Mouse (Mus musculus) gastrocnemius, postnatal 4 days (tissue): ENCODE measurements around the gene Rnf19b. TPM values are rescaled to one million over a fixed set of nuclear protein-coding genes. Genes with fewer than 3 reads are reported as not detected.

Experiments
- DNase-seq, 2 experiments: peaks; one replicate each; pipeline ENCODE4 v3.0.0; 2021 to 2022; ENCODE audit warnings: low spot score in 2 of 2, mixed read lengths in 2 of 2
- total RNA-seq, 2 experiments: library from RNA; stranded (reverse); gene quantifications; 2 replicates each; pipeline ENCODE4 v1.2.3; 2021

Rnf19b gene
- total RNA-seq, 2 experiments from 2014 or later: 16.0 to 18.0 TPM

- peak; percentile 58 to 82 for DNase-seq
Observed at GRCm38 (mm10) chr4:129113083-129113988, 55.3 kb downstream of the Rnf19b start.

DNA sequence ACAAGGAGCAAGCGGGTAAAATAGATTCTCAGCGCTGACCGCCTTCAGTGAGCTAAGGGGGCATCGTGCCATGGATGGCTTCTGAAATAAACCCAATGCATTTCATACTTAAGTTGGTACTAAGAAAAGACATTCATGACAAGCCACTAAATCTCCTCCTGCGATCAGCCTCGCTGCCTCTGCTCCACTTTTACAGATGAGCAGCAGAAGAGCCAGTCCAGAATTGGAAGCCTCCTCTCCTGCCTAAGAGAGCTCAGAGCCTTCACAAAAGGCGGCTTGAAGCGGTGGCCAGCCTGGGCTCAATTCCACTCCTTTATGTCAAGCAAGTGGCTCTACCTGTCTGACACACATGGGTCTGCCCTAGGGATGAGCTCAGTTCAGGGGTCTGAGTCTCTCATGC is 58.6 kb downstream of the Rnf19b start:
- DNase-seq: no peak

GRCm38 (mm10) chr4:129117720-129118510 is 59.8 kb downstream of the Rnf19b start:
- no peak for DNase-seq

- DNase-seq: no peak
Observed at GRCm38 (mm10) chr4:129119708-129120107, 61.6 kb downstream of the Rnf19b start.

- DNase-seq: peak; percentile 72 to 73
Observed at GRCm38 (mm10) chr4:129120520-129121445, 62.7 kb downstream of the Rnf19b start.

DNA sequence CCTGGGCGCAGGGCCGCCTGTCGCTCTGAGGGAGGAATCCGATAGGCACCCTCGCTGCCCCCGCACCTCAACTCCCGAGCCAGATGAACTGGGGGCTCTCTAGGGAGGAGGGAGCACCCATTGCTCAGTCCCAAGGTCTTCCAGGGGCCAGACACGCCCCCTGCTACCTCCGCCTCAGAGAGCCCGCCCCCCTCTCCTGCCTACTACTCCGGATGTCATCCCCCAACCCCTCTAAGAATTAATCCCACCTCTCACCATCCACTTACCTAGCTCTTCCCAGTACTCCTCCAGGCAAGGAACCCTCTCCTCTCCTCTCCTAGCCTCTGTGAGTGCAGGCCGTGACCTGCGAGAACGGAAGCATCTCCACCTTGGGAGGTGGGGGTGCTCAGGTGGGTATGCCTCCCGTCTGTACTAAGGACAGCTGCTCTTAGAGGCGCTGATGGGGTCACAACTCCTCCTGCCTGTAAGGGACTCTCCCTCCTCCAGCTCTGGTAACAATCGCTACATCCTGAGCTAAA is 63.6 kb downstream of the Rnf19b start, which contains the start of gene Hpca:
TSS of gene Hpca (minus strand) at position 468 of the 518 bp plus-strand sequence.
- no peak for DNase-seq

- DNase-seq: no peak
Observed at GRCm38 (mm10) chr4:129122107-129122506, 64.0 kb downstream of the Rnf19b start.

DNA sequence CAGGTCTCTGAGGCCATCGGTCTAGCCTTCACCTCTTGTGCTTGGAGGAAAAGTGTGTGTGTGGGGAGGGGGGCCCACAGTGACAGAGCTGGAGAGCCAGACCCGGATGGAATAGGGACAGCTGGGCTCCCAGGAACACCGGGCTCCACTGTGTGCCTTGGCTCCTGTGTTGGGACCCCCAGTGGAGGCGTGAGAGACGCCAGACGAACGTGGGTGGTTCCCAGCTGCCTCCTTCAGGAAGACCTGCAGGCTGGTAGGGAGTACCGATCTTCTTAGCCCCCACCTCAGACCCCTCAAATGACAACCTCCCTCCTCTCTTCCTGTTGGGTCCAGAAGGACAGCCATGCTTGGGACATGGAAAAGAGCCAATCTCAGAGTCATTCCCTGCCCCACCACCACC is 64.6 kb downstream of the Rnf19b start:
- DNase-seq: no peak

- DNase-seq: no peak
Observed at GRCm38 (mm10) chr4:129124652-129125146, 66.6 kb downstream of the Rnf19b start.

DNA sequence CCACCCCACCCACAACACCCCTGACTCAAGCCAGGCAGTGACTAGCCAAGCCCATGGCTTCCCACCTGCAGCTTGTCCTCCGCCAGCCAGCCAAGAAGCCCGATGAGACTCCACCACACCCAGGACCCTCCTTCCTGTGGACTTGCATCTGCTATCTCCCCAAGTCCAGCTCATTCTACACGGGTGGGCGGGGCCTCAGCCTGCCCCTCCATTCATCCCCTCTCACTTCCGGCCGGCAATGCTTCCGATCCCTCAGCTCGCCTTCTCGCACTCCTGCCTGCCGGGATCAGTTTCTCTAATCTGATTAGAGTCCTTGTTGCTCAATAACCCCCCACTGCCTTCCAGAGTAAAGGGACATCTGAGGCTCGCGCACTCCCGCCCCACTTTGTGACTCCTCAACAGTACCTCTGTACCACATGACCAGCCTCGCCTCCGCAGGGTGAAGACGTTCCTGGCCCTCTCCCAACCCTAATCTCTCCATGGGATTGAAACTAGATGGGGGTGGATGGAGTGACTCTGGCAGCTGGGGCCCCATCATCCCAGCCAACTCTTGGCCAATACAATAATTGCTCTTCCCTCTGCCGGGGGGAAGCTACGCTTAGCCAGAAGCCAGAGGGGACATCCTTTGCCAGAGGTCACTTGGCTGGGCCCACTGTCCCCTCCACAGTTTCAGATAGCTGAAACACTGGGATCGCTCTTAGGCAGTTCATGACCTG is 67.8 kb downstream of the Rnf19b start:
- DNase-seq: no peak

DNA sequence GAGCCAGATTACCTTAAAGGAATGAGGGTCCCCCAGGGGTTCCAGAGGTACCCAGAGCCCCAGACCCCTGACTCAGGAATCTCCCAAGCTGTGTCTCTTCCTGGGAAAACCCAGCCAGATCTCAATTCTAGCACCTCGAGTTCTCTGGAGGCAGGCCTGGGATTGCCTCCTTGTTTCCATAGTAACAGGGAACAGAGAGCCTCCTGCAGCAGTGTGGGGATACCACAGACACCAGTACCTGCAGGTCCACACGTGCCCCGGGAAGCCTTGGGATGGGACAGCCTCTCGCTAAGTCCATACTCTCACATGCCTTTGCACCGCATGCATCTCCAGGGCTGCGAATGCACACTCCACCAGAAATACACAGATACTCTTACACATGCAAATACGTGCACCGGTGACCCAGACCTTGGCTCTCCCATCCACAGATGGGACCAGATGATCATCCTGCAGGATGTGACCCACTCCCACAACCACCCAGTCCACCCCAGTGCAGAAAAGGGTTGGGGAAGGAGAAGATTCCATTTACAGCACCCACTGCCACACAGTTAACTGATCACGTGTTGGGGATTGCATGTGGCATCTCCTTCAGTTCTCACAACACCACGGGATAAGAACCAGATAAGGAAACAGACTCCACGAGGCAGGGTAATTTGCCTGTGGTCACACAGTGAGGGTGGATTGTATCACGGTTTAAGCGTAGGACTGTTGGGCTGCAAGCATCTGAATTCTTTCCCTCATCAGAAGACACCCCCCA is 70.7 kb downstream of the Rnf19b start:
- DNase-seq: no peak

DNA sequence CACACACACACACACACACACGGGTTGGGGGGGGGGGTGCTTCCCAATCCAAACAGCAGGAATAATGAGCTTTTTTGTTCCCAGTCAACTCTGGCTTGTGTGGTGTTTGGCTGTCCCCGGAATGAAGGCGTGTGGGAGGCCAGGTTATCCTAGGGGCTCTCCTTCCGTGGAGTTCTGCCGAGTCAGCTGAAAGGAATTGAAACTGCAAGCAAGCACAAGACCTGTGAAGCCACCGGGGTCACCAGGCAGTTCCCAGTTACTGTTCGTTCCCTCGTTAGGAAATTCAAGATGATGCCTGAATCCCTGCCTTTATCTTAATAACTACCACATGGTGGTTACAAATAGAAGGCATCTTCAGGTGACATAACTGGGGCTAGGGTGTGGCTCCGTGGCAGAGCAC is 71.3 kb downstream of the Rnf19b start:
- no peak for DNase-seq

DNA sequence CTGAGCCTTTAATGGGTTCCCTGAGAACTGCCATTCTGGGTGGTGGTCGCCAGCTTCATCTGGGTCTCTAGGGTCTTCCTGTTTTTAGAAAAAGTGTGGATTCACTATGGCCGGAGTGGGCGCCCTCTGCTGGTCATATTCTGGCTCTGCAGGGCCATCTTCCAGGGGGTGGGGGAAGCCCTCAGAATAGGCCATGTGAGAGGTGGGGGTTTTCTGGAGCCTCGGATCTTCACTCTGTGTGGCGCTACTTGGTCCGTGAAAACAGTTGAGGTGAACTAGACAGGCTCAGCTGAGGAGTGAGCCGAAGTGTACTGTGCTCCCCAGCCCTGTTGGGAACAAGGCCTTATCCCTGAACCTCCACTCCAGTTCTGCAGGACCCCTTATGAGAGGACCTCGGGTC is 72.1 kb downstream of the Rnf19b start:
- no peak for DNase-seq

GRCm38 (mm10) chr4:129130755-129131303 is 72.8 kb downstream of the Rnf19b start:
- DNase-seq: no peak

GRCm38 (mm10) chr4:129134799-129135585 is 76.9 kb downstream of the Rnf19b start:
- DNase-seq: peak in 1 of 2 experiments; percentile 75
